Mouse (Mus musculus) C2C12 (cell line): ENCODE data around the gene Cavin3.

Source experiments
- CEBPB ChIP-seq: IDR thresholded peaks from one replicate; pipeline ENCODE4 v1.6.1; 2011; ENCODE audit warnings: low read depth, mild to moderate bottlenecking, control low read depth, moderate library complexity
- CTCF ChIP-seq: IDR thresholded peaks from one replicate; pipeline ENCODE4 v1.5.1; 2011; ENCODE audit not compliant: control insufficient read depth, insufficient read depth, insufficient read length
- FOSL1 ChIP-seq: IDR thresholded peaks from one replicate; pipeline ENCODE4 v1.8.0; 2011; ENCODE audit warnings: mild to moderate bottlenecking, low read length; ENCODE audit not compliant: poor library complexity, insufficient read depth, severe bottlenecking
- MYOD1 ChIP-seq: IDR thresholded peaks from one replicate; pipeline ENCODE4 v1.6.1; 2011; ENCODE audit warnings: low read depth; ENCODE audit not compliant: control insufficient read depth, insufficient read length
- MYOG ChIP-seq: IDR thresholded peaks from one replicate; pipeline ENCODE4 v1.6.1; 2011; ENCODE audit not compliant: control insufficient read depth, insufficient read length; ENCODE audit errors: extremely low read depth

DNA sequence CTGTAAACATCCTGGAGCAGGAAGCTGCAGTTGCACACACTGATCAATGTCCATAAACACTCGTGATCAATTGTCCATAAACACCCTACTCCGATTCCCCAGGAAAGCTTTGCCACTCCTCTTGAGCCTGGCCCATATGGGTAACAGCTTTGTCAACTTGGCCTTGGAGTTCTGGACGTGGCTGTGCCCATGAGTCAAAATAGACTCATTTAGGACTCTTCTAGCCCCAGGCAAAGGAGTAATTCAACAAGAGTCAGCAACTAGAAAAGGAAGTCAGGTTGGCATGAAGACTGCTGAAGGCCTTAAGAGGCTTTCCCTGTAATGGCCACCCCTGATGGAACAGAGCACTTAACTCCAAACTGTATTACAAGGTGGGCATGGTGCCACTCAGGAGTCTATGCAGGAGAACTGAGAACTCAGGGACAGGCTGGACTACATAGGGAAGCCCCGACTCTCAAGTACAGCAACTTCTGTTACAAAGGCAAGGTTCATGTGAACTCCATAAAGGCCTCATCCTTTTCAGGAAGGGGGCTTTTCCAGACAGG, 7.3 kb downstream of the Cavin3 start:
- TF ChIP-seq CEBPB (no peak), CTCF (no peak), MYOG (no peak), MYOD1 (no peak), FOSL1 (no peak)
